Mouse (Mus musculus) heart, postnatal 0 days (tissue): ENCODE results near the gene Klhdc7a. TPM values are rescaled to one million over a fixed set of nuclear protein-coding genes. Genes with fewer than 3 reads are reported as not detected.
"Not testable (repeated sequence)": the region's sequence is repeated elsewhere in the genome, so short reads cannot be mapped to it uniquely, and the experiment has no call there.

Source experiments
- ATAC-seq: fragments of 200-750 bp; cut with Nextera tagmentation; 2 replicates; pipeline ENCODE4 v1.8.0; 2017; ENCODE audit warnings: low read depth, moderate number of reproducible peaks, moderate library complexity; ENCODE audit not compliant: insufficient read depth
- DNase-seq: peaks from one replicate; pipeline ENCODE4 v3.0.0-alpha.2; 2016; ENCODE audit warnings: low spot score
- H3K27ac ChIP-seq: fragments of 300-500 bp; sonication (generic); 2 replicates; pipeline ENCODE4 v1.5.1; 2014; ENCODE audit warnings: low read depth, mild to moderate bottlenecking
- H3K27me3 ChIP-seq: fragments of 300-500 bp; sonication (generic); 2 replicates; pipeline ENCODE4 v1.6.1; 2014; ENCODE audit warnings: low read length, mixed read lengths; ENCODE audit not compliant: control insufficient read depth, insufficient read depth
- H3K36me3 ChIP-seq: fragments of 300-500 bp; sonication (generic); replicated peaks from 2 replicates; pipeline ENCODE4 v1.6.1; 2014; ENCODE audit warnings: low read length, mixed read lengths; ENCODE audit not compliant: control insufficient read depth, insufficient read depth
- H3K4me1 ChIP-seq: fragments of 300-500 bp; sonication (generic); 2 replicates; pipeline ENCODE4 v1.6.1; 2014; ENCODE audit warnings: antibody characterized with exemption; ENCODE audit not compliant: control insufficient read depth, insufficient read depth
- H3K4me2 ChIP-seq: fragments of 300-500 bp; sonication (generic); 2 replicates; pipeline ENCODE4 v1.6.1; 2014; ENCODE audit warnings: low read depth, mild to moderate bottlenecking, low read length, moderate library complexity
- H3K4me3 ChIP-seq: fragments of 300-500 bp; sonication (generic); 2 replicates; pipeline ENCODE4 v1.5.1; 2014; ENCODE audit warnings: low read depth, low read length
- H3K9ac ChIP-seq: fragments of 300-500 bp; sonication (generic); replicated peaks from 2 replicates; pipeline ENCODE4 v1.6.1; 2014; ENCODE audit warnings: low read depth, low read length, mixed read lengths
- H3K9me3 ChIP-seq: fragments of 300-500 bp; sonication (generic); replicated peaks from 2 replicates; pipeline ENCODE4 v1.6.1; 2016; ENCODE audit warnings: low read length; ENCODE audit not compliant: control insufficient read depth
- CTCF ChIP-seq: IDR thresholded peaks from 2 replicates; pipeline ENCODE4 v1.5.1; 2016; ENCODE audit warnings: antibody characterized with exemption, control low read depth, low read depth
- EP300 ChIP-seq: IDR thresholded peaks from 2 replicates; pipeline ENCODE4 v1.6.1; 2016; ENCODE audit warnings: antibody characterized with exemption, low read depth
- WGBS: fragments of 180-500 bp; shearing (Covaris S2); extraction: QIAGEN DNeasy Blood & Tissue Kit; methylation state at CpG from one replicate; pipeline ENCODE4 v1.1.7; 2014; 5-methylcytosine and 5-hydroxymethylcytosine counted together
- polyA plus RNA-seq: library from polyadenylated mRNA; unstranded; fragments of >200 nt; fragmentation: Nextera tagmentation; extraction: Ambion mirVana; gene quantifications from 2 replicates; pipeline ENCODE4 v1.2.1, GENCODE M21; 2015
- total RNA-seq: library from RNA; depleted of rRNA; stranded (reverse); fragments of >200 nt; gene quantifications from 2 replicates; pipeline ENCODE4 v1.2.3, GENCODE M21; 2014; ENCODE audit warnings: low replicate concordance

Klhdc7a gene
- total and polyA plus RNA-seq, 2 experiments from 2014 or later, result 0.07 to 0.08 TPM

GRCm38 (mm10) chr4:139964406-139964805, 3.4 kb downstream of the Klhdc7a start:
- no peaks in the 10 kb centered on the region; the same call in 1 of the 2 replicates for H3K4me1 ChIP-seq
- H3K4me3 ChIP-seq, result no peak overlapping the region
- H3K9me3 ChIP-seq, result no peaks in the 10 kb centered on the region
- DNase-seq (no peak), ATAC-seq (no peak)
- no peak overlapping the region for H3K4me2 ChIP-seq
- H3K27ac ChIP-seq, result no peak overlapping the region
- no peaks in the 10 kb centered on the region for H3K36me3 ChIP-seq
- 64% methylated on average over 4 of the region's 5 CpGs for WGBS
- no peak for TF ChIP-seq CTCF
- TF ChIP-seq EP300, result no peak
- H3K27me3 ChIP-seq, result no peaks in the 10 kb centered on the region
- H3K9ac ChIP-seq, result no peak overlapping the region

GRCm38 (mm10) chr4:139963911-139964310, 3.9 kb downstream of the Klhdc7a start:
- 77% methylated on average over 5 of the region's 5 CpGs for WGBS

GRCm38 (mm10) chr4:139963059-139963458, 4.8 kb downstream of the Klhdc7a start:
- no peak for TF ChIP-seq CTCF
- no peak for TF ChIP-seq EP300
- Histone ChIP-seq H3K4me2 (no peak overlapping the region), H3K36me3 (no peaks in the 10 kb centered on the region), H3K4me1 (no peaks in the 10 kb centered on the region; the same call in 1 of the 2 replicates), H3K27me3 (no peaks in the 10 kb centered on the region), H3K4me3 (no peak overlapping the region), H3K27ac (no peak overlapping the region), H3K9me3 (no peaks in the 10 kb centered on the region), H3K9ac (no peak overlapping the region)
- DNase-seq (no peak), ATAC-seq (no peak)
- WGBS, result 54% methylated on average over 8 of the region's 8 CpGs

More at GRCm38 (mm10) chr4:139963911-139964310, 3.9 kb downstream of the Klhdc7a start:
- H3K27ac ChIP-seq, result no peak overlapping the region
- TF ChIP-seq CTCF (no peak), EP300 (no peak)
- no peak overlapping the region for H3K4me2 ChIP-seq
- H3K9me3 ChIP-seq, result no peaks in the 10 kb centered on the region
- H3K4me3 ChIP-seq, result no peak overlapping the region
- no peaks in the 10 kb centered on the region; the same call in 1 of the 2 replicates for H3K4me1 ChIP-seq
- ATAC-seq (no peak), DNase-seq (no peak)
- no peaks in the 10 kb centered on the region for H3K36me3 ChIP-seq
- H3K27me3 ChIP-seq, result no peaks in the 10 kb centered on the region
- H3K9ac ChIP-seq, result no peak overlapping the region

- DNase-seq (no peak), ATAC-seq (no peak)
- no peaks in the 10 kb centered on the region for H3K27me3 ChIP-seq
- no peak overlapping the region for H3K4me2 ChIP-seq
- H3K27ac ChIP-seq, result no peak overlapping the region
- WGBS, result 81% methylated on average over 8 of the region's 8 CpGs
- no peak overlapping the region for H3K4me3 ChIP-seq
- H3K9me3 ChIP-seq, result no peaks in the 10 kb centered on the region
- TF ChIP-seq CTCF (no peak), EP300 (no peak)
- H3K4me1 ChIP-seq, result no peaks in the 10 kb centered on the region
- no peak overlapping the region for H3K9ac ChIP-seq
- H3K36me3 ChIP-seq, result no peaks in the 10 kb centered on the region
Observed at GRCm38 (mm10) chr4:139961816-139962215, 6.0 kb downstream of the Klhdc7a start.

GRCm38 (mm10) chr4:139961329-139961728, 6.5 kb downstream of the Klhdc7a start:
- WGBS, result 90% methylated on average over 11 of the region's 11 CpGs
- H3K36me3 ChIP-seq, H3K4me2 ChIP-seq, H3K27ac ChIP-seq, H3K27me3 ChIP-seq, DNase-seq, H3K4me3 ChIP-seq, H3K9me3 ChIP-seq, ATAC-seq, H3K4me1 ChIP-seq, H3K9ac ChIP-seq: not testable (repeated sequence)

GRCm38 (mm10) chr4:139960724-139961315, 7.0 kb downstream of the Klhdc7a start:
- Histone ChIP-seq H3K9me3 (no peaks in the 10 kb centered on the region), H3K4me3 (no peak overlapping the region), H3K36me3 (no peaks in the 10 kb centered on the region), H3K4me2 (no peak overlapping the region), H3K27ac (no peak overlapping the region), H3K4me1 (no peaks in the 10 kb centered on the region), H3K27me3 (no peaks in the 10 kb centered on the region), H3K9ac (no peak overlapping the region)
- DNase-seq (no peak), ATAC-seq (no peak)
- TF ChIP-seq CTCF (no peak), EP300 (no peak)
- WGBS, result 76% methylated on average over 10 of the region's 10 CpGs
